8 mouse cellular contexts compared by ENCODE assay signal in genomic region chr4:44004126-44004525, GRCm38 (mm10). TPM values are rescaled to one million over a fixed set of nuclear protein-coding genes. Genes with fewer than 3 reads are reported as not detected.
DNase-seq lines count a peak whose midpoint lies in the region; ATAC-seq lines count a peak whose summit lies in the region.

Clta (plus strand) TSS chr4:44004452.

- WGBS in embryonic facial prominence, embryonic 10.5 days, result 93% methylated on average over 5 of the region's 5 CpGs
- 72% methylated on average over 5 of the region's 5 CpGs for WGBS in heart, embryonic 10.5 days
- 90% methylated on average over 5 of the region's 5 CpGs for WGBS in midbrain, embryonic 14.5 days

- no peaks in the 10 kb centered on the region for H3K4me1 ChIP-seq in embryonic facial prominence, embryonic 10.5 days
- H3K4me1 ChIP-seq in heart, embryonic 10.5 days, result no peaks in the 10 kb centered on the region
- no peaks in the 10 kb centered on the region for H3K4me1 ChIP-seq in midbrain, embryonic 14.5 days (ENCODE audit: control insufficient read depth, insufficient read depth, low read length)

- no peak within 1 kb of the TSS for H3K9ac ChIP-seq in midbrain, embryonic 14.5 days (replicated peaks; ENCODE audit: low read length)

- no peak for ATAC-seq in midbrain, embryonic 14.5 days (ENCODE audit: low FRiP score, low TSS enrichment)

- H3K27me3 ChIP-seq in embryonic facial prominence, embryonic 10.5 days (replicated peaks; ENCODE audit: low read depth, poor library complexity, severe bottlenecking), result no peaks in the 10 kb centered on the region
- no peaks in the 10 kb centered on the region for H3K27me3 ChIP-seq in heart, embryonic 10.5 days (ENCODE audit: insufficient read depth, poor library complexity, severe bottlenecking)
- H3K27me3 ChIP-seq in midbrain, embryonic 14.5 days (ENCODE audit: control insufficient read depth, insufficient read depth, low read length), result no peaks in the 10 kb centered on the region

- no peaks in the 10 kb centered on the region for H3K36me3 ChIP-seq in embryonic facial prominence, embryonic 10.5 days (replicated peaks)
- no peaks in the 10 kb centered on the region for H3K36me3 ChIP-seq in heart, embryonic 10.5 days
- H3K36me3 ChIP-seq in midbrain, embryonic 14.5 days (ENCODE audit: control insufficient read depth, insufficient read depth, low read length), result no peaks in the 10 kb centered on the region

- no peak within 1 kb of the TSS for H3K27ac ChIP-seq in embryonic facial prominence, embryonic 10.5 days (replicated peaks)
- H3K27ac ChIP-seq in heart, embryonic 10.5 days, result peak within 1 kb of the TSS; percentile 17; the same call in 1 of the 2 replicates
- no peak within 1 kb of the TSS for H3K27ac ChIP-seq in midbrain, embryonic 14.5 days (replicated peaks; ENCODE audit: low read depth, low read length)

- no peak within 1 kb of the TSS for H3K4me3 ChIP-seq in embryonic facial prominence, embryonic 10.5 days
- H3K4me3 ChIP-seq in heart, embryonic 10.5 days, result no peak within 1 kb of the TSS
- H3K4me3 ChIP-seq in midbrain, embryonic 14.5 days (replicated peaks; ENCODE audit: low read depth, low read length), result no peak within 1 kb of the TSS

- peak; percentile 36 for DNase-seq in spleen, adult 12 weeks (ENCODE audit: low spot score)
- DNase-seq in spleen, adult 18-20 months, result no peak
- DNase-seq in embryonic facial prominence, embryonic 10.5 days (ENCODE audit: low spot score), result no peak
- DNase-seq in heart, embryonic 10.5 days (ENCODE audit: low spot score), result peak; percentile 79
- no peak for DNase-seq in layer of hippocampus, postnatal 36 days
- no peak for DNase-seq in midbrain, embryonic 14.5 days
- DNase-seq in right cerebral cortex, postnatal 36 days (ENCODE audit: low spot score in 2 of 2), result no peak
- no peak for DNase-seq in kidney, postnatal 36 days

- H3K4me2 ChIP-seq in midbrain, embryonic 14.5 days (ENCODE audit: low read length), result no peak within 1 kb of the TSS

- H3K9me3 ChIP-seq in embryonic facial prominence, embryonic 10.5 days, result no peaks in the 10 kb centered on the region
- H3K9me3 ChIP-seq in heart, embryonic 10.5 days, result no peaks in the 10 kb centered on the region
- H3K9me3 ChIP-seq in midbrain, embryonic 14.5 days (ENCODE audit: control insufficient read depth, low read length), result no peaks in the 10 kb centered on the region

RNA-seq across cellular contexts. Expression of gene Clta, which starts in this region (rescaled TPM):
- polyA plus RNA-seq in embryonic facial prominence, embryonic 10.5 days (2016; fragmentation: Nextera tagmentation; extraction: Ambion mirVana), result 212 and 222 TPM in 2 replicates
- polyA plus RNA-seq in heart, embryonic 10.5 days (2016; fragmentation: Nextera tagmentation; extraction: Ambion mirVana), result 156 and 170 TPM in 2 replicates
- total RNA-seq in layer of hippocampus, postnatal 36 days (2021), result 100 to 1,000 TPM; 280 to 304 TPM
- polyA plus RNA-seq in midbrain, embryonic 14.5 days (2014; fragmentation: Nextera tagmentation; extraction: Ambion mirVana), result 317 and 327 TPM in 2 replicates

Comparison
In these comparisons a context has a peak if more than half of its experiments do, and no peak if none do; other contexts are left out.
1. DNase-seq: peak in spleen, adult 12 weeks (single experiment) and heart, embryonic 10.5 days (single experiment); none in spleen, adult 18-20 months (0 of 2), embryonic facial prominence, embryonic 10.5 days (single experiment), layer of hippocampus, postnatal 36 days (0 of 2), midbrain, embryonic 14.5 days (single experiment), right cerebral cortex, postnatal 36 days (0 of 2) and kidney, postnatal 36 days (0 of 2).